Mouse (Mus musculus): ENCODE results near the gene Oxsr1.

The Oxsr1 gene

DNA sequence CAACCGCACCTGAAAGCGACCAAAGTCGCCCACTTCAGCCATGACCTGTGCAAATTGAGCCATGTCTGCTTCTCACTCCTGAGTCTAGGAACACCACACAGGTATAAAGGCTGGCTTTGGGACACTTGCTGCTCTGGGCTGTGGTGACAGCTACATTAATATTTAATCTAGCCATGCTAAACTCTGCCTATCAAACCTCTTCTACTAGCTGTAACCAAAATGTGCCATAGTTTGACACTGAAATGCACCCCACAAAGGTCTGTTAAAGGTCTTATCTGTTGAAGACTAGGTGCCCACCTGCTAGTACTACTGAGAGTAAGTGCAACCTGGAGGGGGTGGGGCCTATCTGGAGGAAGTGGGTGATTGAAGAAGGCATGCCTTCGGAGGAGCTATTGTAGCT, 113.2 kb downstream of the Oxsr1 start, which contains the start of gene Slc22a13:
TSS of gene Slc22a13 (minus strand) at position 101 of the 400 bp plus-strand sequence.
- DNase-seq: no peak

DNA sequence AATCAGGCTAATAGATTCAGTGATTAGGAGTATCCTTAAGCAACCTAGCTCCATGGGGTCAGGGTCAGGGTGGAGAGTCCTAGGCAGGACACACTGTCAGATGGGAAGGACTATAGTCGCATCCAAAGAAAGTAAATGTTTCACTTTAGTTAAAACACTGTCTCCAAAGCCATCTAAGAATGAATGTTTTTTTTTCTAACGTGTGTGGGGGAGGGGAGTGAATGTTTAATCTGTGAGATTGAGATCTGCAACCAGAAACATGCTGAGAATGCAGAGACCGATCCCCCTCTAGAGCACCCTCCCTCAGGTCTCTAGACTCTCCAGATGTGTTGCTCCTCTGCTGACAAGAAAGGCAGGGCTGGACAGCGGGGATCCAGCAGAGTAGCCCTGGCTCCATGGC, 115.1 kb downstream of the Oxsr1 start:
- DNase-seq: no peak

DNA sequence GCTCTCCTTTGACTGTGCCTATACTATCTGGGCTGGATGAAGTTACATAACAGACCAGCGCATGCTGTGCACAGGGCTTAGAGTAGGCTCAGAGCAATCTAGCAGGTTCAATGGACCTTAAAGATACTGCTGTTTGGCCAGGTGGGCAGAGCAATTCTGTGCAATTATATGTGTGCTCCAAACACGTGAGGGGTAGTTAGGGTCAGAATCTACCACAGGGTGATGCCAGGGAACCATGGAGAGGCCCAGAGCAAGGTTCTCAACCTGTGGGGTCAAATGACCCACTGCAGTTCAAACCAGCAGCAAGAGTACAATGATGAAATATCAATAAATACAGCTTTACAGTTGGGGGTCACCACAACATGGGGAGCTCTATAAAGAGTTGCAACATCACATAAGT, 115.6 kb downstream of the Oxsr1 start:
- no peak for DNase-seq

DNA sequence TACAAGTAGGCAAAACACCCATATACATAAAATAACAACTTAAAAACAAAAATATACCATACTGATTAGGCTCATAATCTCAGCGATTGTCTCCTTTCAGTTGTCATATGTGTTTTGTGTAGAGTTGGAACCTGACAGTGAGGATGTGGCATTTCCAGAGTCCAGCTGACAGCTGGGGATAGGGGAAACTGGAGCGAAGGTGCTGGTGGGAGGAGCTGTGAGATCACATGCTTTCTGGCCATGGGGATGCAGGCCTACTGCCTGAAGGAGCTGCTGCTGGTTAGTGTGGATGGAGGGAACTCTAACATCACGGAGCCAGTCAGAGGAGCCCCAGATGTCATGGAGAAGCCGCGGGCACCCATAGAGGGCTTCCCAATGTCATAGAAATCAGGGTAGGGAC, 116.5 kb downstream of the Oxsr1 start:
- DNase-seq: no peak

DNA sequence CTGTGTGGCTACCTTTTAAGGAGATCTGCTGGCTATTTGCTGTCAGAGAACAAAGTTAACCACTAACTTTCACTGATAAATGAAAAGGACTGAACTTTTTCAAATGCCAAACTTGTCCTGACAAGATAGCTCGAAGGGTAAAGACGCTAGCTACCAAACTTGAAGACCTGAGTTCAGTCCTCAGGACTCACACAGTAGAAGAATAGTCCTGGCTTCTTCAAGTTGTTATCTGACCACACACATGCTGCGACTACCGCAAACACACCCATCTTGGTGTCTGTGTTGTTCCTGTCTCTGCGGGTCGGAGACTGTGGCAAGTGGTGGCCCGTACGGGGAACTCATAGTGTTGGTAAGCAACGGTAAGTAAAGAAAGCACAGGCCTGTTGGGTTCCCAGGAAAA, 118.6 kb downstream of the Oxsr1 start:
- DNase-seq: no peak

DNA sequence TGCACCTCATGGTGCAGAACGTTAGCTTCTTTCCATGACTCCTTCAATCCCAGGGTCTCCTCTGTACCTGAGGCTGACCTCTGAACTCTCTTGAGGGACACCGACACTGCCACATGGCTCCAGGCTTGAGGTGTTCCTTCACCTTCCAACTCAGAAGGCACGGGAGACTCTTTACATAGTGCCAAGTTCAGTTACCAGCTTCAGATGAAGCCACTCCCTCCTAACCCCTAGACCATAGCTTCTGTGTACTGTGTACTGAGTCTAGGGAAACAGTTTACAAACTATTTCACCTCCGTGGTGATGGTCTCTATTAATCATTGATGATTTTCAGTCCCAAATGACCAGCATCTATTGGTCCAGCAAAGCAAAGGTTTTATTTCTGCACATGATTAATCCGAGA, 120.6 kb downstream of the Oxsr1 start:
- no peak for DNase-seq

DNA sequence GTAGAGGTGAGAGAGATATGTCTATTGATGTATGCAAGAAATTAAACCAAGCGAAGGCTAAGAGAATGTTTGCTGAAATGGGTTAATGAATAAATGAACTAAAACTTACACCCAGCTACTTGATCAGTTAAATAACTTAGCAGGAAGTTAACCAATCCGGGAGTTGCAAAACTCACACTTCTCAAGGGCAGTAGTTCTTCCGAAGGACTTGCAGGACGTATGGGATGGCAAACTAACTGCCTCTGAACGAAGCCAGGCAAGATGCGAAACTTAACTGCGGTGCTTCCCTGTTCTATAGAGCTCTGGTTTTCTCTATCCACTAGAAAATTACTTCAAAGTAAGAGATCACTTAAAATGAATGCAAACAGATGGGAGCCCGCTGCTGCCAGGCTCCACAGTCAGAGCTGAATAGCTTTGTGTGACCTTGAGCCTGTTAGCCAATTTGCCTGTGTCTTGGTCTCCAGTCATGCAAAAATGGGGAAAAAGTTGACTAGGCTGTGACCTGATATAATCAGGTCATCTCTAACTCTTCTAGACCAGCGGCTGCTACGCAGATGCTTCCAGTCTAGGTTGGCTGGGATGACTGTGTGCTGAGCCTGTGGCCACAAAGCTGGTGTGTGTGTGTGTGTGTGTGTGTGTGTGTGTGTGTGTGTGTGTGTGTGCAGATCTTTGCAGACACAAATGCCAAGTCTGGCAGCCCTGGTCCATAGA, 122.9 kb downstream of the Oxsr1 start:
- no peak for DNase-seq

DNA sequence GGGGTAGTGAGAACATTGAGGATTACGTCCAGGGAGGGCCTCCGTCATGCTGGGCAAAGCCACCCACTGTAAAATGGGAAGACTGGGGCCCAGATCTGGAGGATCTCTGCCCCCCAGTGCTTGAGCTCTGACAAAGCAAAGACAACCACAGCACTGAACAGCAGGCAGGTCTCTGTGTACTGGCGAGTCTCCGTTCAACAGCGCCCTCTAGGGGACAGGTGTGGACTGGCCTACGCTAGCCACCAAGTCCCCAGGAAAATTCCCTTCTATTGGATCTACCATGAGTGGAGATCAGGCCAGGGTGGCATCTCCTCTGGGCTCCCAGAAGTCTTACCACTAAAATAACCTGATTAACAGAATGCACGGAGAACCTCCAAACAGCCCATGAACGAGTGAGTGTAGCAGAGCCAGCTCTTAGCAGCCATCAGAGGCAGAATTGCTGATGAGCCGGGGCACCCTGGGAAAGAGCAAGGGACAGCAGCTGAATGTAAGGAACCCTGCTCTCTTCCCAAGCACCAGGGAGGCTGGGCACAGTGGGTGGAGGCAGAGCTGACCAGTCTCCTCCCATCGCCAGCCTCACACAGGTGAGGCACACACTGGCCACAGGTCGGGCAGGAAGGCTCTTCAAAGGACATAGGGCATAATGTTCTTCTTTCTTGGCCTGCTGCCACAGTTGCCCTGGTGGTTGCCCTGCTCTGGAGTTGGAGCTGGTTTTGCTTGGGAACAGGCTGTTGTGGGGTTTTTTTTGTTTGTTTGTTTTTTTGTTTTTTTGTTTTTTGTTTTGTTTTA, 129.8 kb downstream of the Oxsr1 start:
- peak; percentile 65 for DNase-seq
